Mouse (Mus musculus): ENCODE results near the gene Fdxr.

The Fdxr gene

DNA sequence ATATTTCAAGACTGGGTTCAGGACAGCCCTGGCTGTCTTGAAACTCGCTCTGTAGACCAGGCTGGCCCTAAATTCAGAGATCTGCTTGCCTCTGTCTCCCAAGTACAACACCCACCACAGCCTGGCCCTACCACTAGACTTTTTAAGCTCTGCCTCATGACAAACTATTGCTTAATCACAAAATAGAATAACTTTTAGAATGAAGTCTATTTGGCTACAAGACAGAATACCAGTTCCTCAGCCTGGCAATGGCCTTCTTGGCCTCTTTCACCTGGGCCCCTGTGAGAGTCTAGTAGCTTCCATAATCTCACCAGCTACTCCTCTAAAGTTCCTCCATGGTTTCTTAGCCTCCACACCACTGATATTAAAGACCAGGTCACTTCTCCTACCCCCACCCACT, 13.5 kb upstream of the Fdxr start:
- no peak for DNase-seq (ENCODE audit: extremely low spot score, low read depth, low spot score)

DNA sequence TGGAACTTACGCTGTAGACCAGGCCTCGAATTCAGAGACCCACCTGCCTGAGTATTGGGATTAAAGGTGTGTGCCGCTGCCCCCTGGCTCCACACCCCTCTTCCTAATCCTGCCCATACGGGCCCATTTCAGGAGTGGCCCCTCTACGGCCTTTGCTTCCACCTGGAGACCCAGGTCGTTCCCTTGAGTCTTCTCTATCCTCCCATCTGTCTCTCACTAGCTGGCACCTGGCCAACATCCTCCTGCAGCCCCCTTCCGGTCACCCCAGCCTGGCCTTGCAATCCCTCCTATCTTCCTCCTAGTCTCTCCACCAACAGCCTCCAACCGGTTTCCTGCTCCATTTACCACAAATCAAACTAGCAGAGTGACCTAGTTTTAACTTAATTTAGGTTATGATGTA, 13.0 kb upstream of the Fdxr start:
- DNase-seq (ENCODE audit: extremely low spot score, low read depth, low spot score): no peak

DNA sequence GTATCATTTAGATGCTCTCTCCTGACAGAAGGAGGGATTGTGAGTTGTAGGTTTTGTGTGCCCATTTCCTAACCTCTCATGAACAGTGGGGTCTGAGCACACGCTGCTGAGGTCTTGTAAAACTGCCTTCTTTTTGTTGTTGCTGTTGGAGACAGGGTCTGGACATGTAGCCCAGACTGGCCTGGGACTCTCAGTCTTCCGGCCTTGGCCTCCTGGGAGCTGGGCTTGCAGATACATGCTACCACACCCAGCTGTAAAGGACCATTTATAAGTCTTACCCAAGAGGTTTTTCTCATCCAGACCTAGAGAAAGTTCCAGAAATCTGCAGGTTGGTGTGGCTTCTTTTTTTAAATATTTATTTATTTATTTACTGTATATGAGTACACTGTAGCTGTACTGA, 11.5 kb upstream of the Fdxr start:
- no peak for DNase-seq (ENCODE audit: extremely low spot score, low read depth, low spot score)

DNA sequence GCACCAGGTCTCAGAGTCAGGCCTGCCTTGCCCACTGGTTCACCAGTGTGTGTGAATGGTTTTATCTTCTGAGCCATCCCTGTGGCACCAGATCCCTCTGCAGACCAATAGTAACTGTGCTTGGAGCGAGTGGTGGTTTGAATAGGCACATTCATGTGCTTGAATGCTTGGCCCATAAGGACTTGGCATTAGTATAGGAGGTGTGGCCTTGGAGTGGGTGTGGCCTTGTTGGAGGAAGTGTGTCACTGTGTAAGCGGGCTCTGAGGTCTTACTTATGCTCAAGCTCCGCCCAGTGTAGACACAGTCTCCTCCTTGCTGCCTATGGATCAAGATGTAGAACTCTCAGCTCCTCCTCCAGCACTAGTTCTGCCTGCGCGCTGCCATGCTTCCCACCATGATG, 10.5 kb upstream of the Fdxr start:
- no peak for DNase-seq (ENCODE audit: extremely low spot score, low read depth, low spot score)

DNA sequence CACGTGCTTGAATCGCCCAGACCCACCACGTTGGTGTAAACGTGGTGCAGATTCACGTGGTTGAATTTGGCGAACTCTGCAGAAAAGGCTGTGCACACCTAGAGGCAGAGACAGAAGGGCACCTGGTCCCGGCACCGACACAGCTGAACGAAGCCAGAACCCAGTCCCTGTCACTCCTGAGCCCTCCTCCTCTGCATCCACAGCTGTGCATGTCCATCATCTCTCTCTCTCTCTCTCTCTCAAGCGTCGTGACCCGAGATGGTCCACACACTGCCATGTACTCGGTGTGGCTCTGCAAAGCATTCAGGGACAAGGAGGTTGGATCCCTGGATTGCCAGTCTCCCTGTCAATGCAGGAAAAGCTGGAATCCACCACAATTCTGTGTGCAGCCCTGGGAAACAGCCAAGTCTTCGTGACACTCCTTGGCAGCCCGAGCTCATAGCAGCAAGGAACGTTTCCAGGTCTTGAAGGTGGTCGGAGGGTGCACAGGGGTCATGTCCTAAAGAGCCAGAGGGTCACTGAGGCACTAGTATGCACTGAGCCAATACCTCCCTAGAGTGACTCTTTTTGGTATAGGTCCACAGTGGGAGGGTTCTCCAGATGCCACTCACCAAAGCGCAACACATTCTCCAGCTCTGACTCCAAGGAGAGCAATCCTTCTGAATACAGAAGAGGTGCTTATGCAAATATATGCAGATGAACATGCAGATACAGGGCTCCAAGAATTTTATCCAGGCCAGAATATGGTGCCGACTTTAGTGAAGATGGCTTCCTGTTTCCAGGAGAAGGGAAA, 9.5 kb upstream of the Fdxr start:
- DNase-seq (ENCODE audit: extremely low spot score, low read depth, low spot score): no peak

DNA sequence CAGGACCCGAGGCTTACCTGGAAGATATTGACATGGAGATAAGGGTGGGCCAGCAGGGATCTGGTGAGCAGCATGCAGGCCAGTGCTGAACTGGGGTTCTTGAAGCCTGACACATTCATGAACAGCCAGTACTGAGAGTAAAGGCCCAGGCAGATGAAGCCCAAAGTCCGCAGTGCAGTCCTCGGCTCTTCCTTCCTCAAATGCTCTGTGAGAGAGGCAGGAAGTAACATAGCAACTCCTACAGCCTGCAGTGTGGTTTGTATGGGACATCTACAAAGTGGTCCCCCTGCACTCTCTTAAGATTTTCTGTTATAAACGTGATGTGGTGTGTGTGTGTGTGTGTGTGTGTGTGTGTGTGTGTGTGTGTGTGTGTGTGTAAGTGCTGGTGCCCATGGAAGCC, 8.4 kb upstream of the Fdxr start:
- no peak for DNase-seq (ENCODE audit: extremely low spot score, low read depth, low spot score)

DNA sequence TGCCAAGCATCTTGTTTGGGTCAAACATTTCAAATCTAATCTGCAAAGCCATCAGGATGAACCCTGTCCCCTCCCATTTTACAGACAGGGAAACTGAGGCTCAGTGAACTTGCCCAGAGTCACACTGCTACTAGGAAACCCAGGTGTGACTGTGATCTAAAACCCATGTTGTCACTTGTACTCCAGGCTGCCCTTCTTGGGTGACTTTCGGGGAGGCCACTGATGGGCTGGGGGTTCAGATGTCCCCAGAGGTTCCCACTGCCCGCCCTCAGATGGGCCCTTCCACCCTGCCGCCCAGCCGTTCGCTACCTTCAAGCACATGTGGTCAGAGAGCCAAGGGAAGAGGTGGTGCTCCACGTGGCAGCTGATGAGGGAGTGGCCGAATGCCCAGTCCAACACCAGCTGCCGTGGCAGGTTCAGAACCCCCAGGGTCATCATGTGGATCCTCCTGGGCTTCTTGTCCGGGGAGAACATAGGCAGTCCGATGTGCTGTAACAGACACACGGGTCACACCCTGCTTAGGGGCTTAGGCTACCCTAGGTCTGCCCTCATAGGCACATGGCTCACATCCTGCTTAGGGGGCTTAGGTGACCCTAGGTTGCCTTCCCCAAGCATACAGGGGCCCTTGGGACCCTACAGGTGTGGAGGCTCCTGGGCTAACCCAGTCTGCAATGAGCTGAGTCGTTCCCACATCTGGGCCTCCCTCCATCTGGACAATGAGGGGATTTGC, 7.2 kb upstream of the Fdxr start:
- no peak for DNase-seq (ENCODE audit: extremely low spot score, low read depth, low spot score)

DNA sequence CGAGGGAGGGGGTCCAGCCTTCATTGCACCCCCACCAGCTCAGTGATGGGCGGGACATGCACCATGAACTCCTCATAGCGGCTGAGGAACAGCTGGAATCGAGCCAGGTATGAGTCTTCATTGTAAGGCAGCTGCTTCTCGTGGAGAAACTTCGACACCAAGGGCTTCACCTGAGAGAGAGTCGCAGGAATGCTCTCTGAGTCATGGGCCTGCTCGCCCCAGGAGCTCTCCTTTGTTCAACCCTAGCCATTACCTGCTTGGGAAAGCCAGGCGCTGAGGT, 6.6 kb upstream of the Fdxr start:
- no peak for DNase-seq (ENCODE audit: extremely low spot score, low read depth, low spot score)

DNA sequence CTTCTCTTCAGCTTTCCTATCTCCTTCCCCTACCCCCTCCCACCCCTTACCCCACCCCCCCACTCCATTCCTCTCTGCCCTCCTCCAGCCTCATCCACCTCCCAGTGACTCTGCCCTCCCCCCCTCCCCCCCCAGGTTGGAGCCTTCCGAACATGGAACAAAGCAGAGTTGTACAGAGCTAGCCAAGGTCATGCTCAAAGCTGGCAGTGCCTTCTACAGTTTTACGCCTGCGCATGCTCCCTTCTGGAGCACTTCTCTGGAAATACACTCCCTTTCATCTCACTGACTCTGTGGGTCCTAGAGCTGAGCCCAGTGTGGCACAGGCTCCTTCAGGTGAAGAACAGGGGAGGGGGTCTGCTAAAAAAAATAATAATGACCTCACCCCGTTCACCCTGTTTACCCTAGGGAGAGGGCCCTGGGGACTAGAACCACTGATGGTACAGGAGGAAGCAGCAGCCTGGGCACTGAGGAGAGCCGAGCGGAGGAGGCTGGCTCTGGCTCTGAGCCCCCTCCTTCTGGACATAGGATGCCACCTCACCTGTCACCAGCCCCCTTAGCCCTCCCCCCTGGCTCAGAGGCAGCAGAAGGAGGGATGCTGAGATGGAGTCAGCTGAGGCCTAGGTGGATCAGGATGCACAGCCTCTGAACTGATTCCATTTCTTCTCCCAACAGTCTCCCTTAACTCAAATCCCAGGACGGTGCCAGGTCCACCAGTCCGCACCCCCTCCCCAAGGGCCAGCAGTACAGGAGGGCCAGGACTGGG, 6.1 kb upstream of the Fdxr start:
- DNase-seq (ENCODE audit: extremely low spot score, low read depth, low spot score): no peak

DNA sequence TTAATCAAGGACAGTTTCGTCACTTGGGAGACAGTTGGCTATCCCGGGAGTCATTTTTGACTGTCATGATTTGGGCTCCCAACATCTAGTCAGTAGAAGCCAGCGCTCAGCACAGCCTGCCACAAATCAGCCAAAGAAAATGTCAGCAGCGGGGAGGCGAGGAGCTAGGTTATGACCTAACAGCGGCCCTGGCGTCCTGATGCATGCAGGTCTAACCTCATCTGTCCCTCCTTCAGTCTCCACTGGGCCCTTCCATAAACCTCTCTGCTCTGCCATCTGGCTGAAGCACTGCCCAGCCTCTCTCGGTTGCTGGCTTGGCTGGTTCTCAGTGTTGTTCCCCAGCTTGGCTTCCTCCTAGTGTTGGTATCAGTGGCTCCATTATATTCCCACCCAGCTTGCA, 5.4 kb upstream of the Fdxr start:
- no peak for DNase-seq (ENCODE audit: extremely low spot score, low read depth, low spot score)

DNA sequence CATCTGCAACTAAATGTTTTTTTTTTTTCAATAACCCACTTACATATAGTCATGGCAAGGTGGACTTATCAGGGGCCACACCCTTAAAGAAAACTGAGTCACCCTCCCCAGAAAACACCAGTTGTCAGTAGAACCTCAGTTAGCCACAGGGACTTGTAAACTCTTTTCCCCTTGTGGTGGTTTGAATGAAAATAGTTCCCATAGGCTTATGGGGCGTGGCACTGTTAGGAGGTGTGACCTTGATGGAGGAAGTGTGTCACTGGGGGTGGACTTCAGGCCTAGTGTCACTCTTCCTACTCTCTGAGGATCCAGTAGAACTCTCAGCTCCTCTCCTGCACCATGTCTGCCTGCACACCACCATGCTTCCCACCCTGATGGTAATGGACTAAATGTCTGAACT, 2.9 kb upstream of the Fdxr start:
- no peak for DNase-seq (ENCODE audit: extremely low spot score, low read depth, low spot score)

DNA sequence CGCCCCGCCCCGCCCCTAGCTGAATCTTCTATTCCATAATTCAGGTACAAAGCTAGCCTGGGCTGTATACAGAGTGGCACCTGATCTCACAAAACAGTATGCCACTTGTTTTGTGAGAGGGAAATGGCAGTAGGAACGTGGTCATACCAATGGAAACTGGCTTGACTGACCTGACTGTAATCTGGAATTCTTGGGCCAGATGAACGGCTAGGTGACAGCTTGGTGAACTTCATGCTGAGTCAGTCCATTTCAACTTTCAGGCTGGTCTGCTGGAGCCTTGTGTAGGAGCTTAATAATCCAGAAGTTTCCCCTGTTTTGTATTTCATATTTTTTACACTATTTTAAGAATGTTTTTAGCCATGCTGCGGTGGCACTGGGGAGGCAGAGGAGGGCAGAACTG, 1.3 kb upstream of the Fdxr start:
- no peak for DNase-seq (ENCODE audit: extremely low spot score, low read depth, low spot score)

DNA sequence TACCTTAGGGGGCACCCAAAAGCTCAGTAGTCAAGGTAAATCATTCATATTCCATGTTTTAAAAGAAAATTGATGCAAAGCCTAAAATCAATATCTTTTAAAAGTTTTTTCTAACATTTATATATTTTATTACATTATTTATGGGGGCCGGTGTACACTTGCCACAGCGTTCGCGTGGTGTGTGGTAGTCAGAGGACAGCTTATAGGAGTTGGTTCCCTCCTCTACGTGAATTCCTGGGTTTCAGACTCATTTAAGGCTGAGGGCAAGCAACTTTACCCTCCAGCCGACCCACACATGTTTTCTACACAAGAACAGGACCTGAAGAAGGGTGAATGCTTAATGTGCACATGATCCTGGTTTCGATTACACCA, 740 bp upstream of the Fdxr start:
- DNase-seq (ENCODE audit: extremely low spot score, low read depth, low spot score): no peak

DNA sequence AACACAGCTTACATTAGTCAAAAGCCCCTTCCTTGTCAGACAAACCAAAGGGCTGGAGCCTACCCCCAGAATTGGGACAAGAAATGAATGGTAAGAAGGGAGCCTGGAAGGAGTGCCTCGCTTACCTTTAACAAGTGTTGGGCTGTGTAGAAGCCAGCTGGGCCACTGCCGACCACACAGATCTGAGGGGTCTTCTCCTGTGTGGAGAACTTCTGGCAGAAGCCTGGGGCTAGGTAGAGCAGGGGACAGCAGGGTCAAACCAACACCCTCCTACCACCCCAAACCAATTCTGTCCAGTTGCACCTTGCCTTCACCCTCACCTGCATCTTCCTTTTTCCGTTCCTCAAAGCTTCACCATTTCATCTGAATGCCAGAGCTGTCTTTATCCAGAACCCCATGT, 896 bp downstream of the Fdxr start:
- no peak for DNase-seq (ENCODE audit: extremely low spot score, low read depth, low spot score)

DNA sequence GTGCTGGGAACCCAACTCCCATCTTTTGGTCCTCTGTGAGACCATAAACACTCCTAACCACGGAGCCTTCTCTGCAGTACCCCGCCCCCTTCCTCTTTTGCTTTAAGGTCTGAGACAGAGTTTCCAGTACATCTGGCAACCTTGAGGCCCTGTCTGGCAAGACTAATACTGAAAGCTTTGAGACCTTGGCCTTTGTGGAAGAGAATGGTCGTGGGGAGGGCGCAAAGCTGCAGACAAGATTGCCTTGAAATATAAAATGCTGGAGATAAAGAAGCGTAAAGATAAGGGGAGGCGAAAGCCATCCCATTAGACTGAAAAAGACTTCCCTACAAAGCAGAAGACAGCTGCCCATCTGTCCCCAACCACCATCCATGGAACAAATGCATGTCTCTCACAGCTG, 1.3 kb downstream of the Fdxr start:
- DNase-seq (ENCODE audit: extremely low spot score, low read depth, low spot score): no peak

DNA sequence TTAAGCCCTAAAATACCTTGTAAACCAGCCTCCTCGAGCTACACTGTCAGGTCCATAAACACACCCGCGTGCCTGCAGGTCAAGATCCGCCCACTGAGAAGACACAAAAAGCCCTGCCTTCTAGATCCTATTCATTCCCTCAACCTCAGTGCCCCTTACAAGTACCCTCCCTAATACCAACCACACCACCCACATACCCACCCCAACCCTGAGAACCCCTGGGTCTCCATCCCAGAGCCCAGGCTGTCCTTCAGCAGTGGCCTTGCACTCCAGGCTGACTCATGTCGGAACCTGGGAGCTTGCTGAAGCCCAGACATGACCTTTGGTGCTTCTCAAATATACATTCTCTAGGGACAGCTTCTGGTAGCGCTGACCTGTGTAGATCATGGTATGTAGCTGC, 2.1 kb downstream of the Fdxr start:
- DNase-seq (ENCODE audit: extremely low spot score, low read depth, low spot score): no peak

DNA sequence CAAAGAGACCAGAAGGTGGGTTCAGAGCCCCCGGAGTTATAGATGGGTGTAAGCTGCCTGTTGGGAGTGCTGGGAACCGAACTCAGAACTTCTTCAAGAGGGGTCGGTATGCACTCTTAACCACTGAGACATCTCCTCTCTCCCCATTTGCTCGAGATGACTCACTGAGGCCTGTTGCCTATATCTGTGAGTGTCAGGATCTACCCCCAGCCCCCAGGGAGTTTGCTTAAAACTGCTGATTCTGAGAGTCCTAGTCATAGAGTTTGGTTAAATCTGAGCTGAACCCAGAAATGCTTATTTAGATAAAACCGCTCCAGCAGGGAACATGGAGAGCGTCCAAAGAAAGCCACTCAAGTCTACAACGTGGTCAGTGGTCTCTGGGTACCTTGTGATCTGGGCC, 2.7 kb downstream of the Fdxr start:
- no peak for DNase-seq (ENCODE audit: extremely low spot score, low read depth, low spot score)

DNA sequence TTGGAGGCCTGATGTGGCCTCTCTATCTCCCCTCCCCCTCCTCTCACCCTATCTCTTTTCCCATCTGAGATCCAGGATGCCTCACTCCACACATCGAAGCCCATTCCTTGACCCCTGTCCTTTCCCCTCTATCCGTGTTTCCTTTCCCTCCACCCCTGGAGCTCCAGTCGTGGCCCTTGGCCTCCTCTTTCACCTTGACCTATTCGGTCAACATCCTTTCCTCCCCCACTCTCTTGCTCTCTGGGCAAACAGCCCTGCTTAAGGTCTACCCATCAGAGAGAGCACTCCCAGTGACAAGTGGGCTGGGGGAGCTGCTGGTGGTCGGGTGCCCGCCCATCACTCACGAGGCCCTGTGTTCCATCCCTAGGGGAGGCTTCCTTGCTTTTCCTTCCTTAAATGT, 3.1 kb downstream of the Fdxr start:
- DNase-seq (ENCODE audit: extremely low spot score, low read depth, low spot score): no peak

DNA sequence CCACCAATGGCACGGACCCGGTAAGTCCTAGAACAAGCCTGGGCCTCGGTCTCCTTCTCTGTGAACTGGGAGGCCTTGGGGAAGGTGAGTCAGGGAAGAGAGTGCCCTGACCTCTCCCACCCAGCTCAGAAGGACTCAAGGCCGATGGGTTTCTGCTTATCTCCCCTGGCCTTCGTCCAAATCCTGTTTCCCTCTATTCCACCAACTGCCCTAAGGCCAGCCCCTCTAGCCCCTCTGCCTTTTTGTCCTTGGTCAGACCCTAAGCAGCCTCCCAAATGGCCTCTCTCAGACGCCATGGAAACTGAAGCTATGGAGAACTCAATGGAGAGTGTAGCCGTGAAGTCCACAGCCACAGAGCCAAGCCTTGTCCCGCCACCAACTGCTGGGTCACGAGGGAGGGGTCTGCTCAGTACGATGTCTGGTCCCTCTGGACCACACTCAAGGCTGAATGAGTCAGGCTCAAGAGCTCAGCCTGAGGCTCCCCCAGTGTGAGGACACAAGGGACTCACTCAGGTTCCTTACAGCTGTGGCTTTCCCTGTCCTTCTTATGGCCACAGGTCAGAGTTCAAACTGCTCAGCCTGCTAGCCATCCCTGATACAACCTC, 3.9 kb downstream of the Fdxr start:
- DNase-seq (ENCODE audit: extremely low spot score, low read depth, low spot score): no peak

DNA sequence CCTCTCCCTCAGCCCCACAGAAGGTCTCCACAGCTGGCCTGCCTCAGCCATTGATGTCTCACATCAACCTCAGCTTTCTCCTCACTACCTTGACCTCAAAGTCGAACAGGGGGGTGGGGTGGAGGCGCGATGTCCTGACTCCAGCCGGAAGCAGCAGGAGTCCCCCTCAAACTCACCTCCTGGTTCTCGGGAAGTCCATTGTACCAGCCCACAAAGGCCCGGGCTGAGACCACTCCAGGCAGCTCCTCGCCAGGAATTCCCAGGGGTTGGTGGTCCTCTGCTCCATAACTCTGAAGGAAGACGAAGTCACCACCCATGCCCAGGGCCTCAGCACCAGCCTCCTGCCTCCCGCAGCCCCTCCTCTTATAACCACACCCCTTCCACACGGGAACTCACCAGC, 5.4 kb downstream of the Fdxr start:
- DNase-seq (ENCODE audit: extremely low spot score, low read depth, low spot score): no peak

DNA sequence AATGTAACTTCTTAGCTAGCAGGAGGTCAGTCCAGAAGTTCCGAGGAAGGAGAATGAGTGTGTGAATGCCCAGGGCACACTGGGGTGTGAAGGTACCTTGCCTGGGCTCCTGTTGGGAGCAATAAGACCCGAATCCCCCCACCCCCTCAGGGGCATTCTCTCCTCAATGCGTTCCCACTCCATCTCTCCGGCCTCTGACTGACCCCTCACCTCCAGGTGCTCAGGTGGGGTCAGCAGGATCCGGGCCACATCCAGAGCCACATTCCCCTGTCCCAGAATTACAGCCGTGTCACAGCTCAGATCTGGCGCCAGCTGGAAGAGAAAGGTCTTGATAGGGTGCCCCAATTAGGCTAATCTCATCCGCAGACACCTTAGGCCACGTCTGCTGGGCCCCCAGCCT, 5.8 kb downstream of the Fdxr start:
- DNase-seq (ENCODE audit: extremely low spot score, low read depth, low spot score): no peak

Measured in hindlimb bud, embryonic 11.5 days (tissue).